ENCODE assay signal across 8 mouse cellular contexts in the genomic region with DNA sequence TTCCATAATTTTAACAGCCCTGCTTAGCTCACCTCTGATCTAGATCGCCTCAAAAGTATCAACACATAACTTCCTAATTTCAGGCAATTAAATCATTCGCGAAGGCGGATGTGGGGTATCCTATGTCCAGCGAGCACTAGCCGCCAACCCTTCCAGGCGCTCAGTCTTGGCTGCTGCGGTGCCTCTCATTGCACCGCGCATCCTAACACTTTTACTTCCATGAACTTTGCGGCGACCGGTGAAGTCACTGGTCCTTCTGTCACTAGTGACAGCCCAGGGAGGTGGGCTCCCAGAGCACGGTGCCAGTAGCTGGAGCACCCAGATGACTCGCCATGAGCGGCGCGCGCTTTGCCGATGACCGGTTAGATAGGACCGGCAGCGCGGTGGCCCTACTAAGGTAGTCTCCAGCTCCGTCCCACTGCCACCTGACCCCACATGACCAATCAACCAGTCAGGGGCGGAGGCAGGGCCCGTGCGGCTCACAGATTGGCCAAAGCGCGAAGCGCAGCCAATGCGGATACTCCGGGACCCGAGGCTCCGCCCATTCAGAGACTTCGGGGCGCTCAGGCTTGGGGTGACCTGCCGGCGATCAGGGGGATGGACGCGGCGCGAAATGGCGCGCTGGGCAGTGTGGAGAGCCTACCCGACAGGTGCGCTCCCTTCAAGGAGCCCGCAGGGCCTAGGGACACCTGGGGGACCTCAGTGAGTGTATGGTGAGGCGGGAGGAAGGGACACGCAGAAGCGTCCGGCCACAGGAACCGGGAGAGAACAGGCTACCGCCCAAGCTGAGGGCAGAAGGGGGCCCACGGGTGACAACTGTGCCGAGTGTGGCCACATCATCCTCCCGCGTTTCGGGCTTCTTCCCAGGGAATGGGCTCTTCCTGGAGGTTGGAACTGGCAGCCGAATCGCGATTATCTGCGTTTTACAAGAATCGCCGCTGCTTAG. TPM values are rescaled to one million over a fixed set of nuclear protein-coding genes. Genes with fewer than 3 reads are reported as not detected.
DNase-seq lines count a peak whose midpoint lies in the region; ATAC-seq and TF ChIP-seq lines count a peak whose summit lies in the region.

Gene Scly (plus strand): TSS at position 540 of the 946 bp plus-strand sequence.

- H3K9ac ChIP-seq in embryonic facial prominence, embryonic 15.5 days, result peak within 1 kb of the TSS; percentile 74
- peak within 1 kb of the TSS; percentile 63 for H3K9ac ChIP-seq in limb, embryonic 14.5 days (ENCODE audit: low read depth, low read length, severe bottlenecking)
- peak within 1 kb of the TSS; percentile 76 for H3K9ac ChIP-seq in midbrain, postnatal 0 days (replicated peaks; ENCODE audit: low read length, poor library complexity, severe bottlenecking)

- H3K4me1 ChIP-seq in bone marrow, adult 2 months (ENCODE audit: control insufficient read depth, insufficient read depth, low read length), result peaks cover 2% of the 10 kb centered on the region; the same call in 1 of the 2 replicates
- peaks cover 14% of the 10 kb centered on the region for H3K4me1 ChIP-seq in embryonic facial prominence, embryonic 15.5 days
- H3K4me1 ChIP-seq in limb, embryonic 14.5 days (ENCODE audit: control insufficient read depth, insufficient read depth, low read length), result 0 out of 2 replicates have a peak, but pooled peaks cover 5% of the 10 kb centered on the region
- H3K4me1 ChIP-seq in midbrain, postnatal 0 days (ENCODE audit: insufficient read depth, low read length), result peaks cover 5% of the 10 kb centered on the region

- H3K27me3 ChIP-seq in embryonic facial prominence, embryonic 15.5 days, result no peaks in the 10 kb centered on the region
- no peaks in the 10 kb centered on the region for H3K27me3 ChIP-seq in limb, embryonic 14.5 days (ENCODE audit: control insufficient read depth, insufficient read depth, low read length)
- H3K27me3 ChIP-seq in midbrain, postnatal 0 days (ENCODE audit: insufficient read depth, low read length), result no peaks in the 10 kb centered on the region

- ATAC-seq in embryonic facial prominence, embryonic 15.5 days (ENCODE audit: insufficient number of reproducible peaks, low FRiP score, low TSS enrichment, low read depth), result peak; percentile 98
- peak; percentile 98 for ATAC-seq in limb, embryonic 14.5 days (ENCODE audit: low FRiP score, low read depth)
- peak; percentile 99 for ATAC-seq in midbrain, postnatal 0 days (ENCODE audit: low FRiP score)

- peak within 1 kb of the TSS; percentile 76 for H3K4me2 ChIP-seq in embryonic facial prominence, embryonic 15.5 days (replicated peaks)
- peak within 1 kb of the TSS; percentile 71 for H3K4me2 ChIP-seq in limb, embryonic 14.5 days (replicated peaks; ENCODE audit: low read depth, low read length, severe bottlenecking)
- peak within 1 kb of the TSS; percentile 75 for H3K4me2 ChIP-seq in midbrain, postnatal 0 days (ENCODE audit: low read depth, low read length, poor library complexity, severe bottlenecking)

- peak; percentile 76 for DNase-seq in 3T3-L1 (ENCODE audit: low read depth, low spot score)
- DNase-seq in heart, adult 8-10 months (ENCODE audit: low spot score), result peak; percentile 96
- peak; percentile 97 for DNase-seq in kidney, adult 9 months
- peak; percentile 91 for DNase-seq in limb, embryonic 14.5 days (ENCODE audit: low spot score)
- peak; percentile 96 for DNase-seq in midbrain, postnatal 0 days (ENCODE audit: low spot score)
- peak; percentile 94 to 95 for DNase-seq in spleen, postnatal 14 days (ENCODE audit: low spot score in 2 of 2)

- TF ChIP-seq CTCF in bone marrow, adult 2 months (IDR thresholded peaks at IDR 0.05; ENCODE audit: control insufficient read depth, insufficient read depth, low read length), result no peak
- peak; percentile 29 for TF ChIP-seq CTCF in midbrain, postnatal 0 days (IDR thresholded peaks at IDR 0.05)

- 0 out of 2 replicates have a peak, but pooled peaks cover 3% of the 10 kb centered on the region for H3K36me3 ChIP-seq in embryonic facial prominence, embryonic 15.5 days
- H3K36me3 ChIP-seq in limb, embryonic 14.5 days (ENCODE audit: control insufficient read depth, insufficient read depth, low read length), result peaks cover 5% of the 10 kb centered on the region; the same call in 1 of the 2 replicates
- no peaks in the 10 kb centered on the region for H3K36me3 ChIP-seq in midbrain, postnatal 0 days (ENCODE audit: insufficient read depth, low read length)

- no peaks in the 10 kb centered on the region for H3K9me3 ChIP-seq in embryonic facial prominence, embryonic 15.5 days (replicated peaks)
- H3K9me3 ChIP-seq in limb, embryonic 14.5 days (ENCODE audit: control insufficient read depth, low read length), result no peaks in the 10 kb centered on the region
- H3K9me3 ChIP-seq in midbrain, postnatal 0 days (ENCODE audit: low read length), result no peaks in the 10 kb centered on the region

- H3K27ac ChIP-seq in bone marrow, adult 2 months (ENCODE audit: control insufficient read depth, insufficient read depth, low read depth, low read length, poor library complexity), result peak within 1 kb of the TSS; percentile 69
- no peak within 1 kb of the TSS for H3K27ac ChIP-seq in embryonic facial prominence, embryonic 15.5 days (replicated peaks)
- H3K27ac ChIP-seq in limb, embryonic 14.5 days (replicated peaks; ENCODE audit: low read depth, low read length), result no peak within 1 kb of the TSS
- peak within 1 kb of the TSS; percentile 47; the same call in 1 of the 2 replicates for H3K27ac ChIP-seq in midbrain, postnatal 0 days (ENCODE audit: low read depth, low read length)

- WGBS in bone marrow, adult 2 months, result under 1% methylated on average over 59 of the region's 65 CpGs
- under 1% methylated on average over 62 of the region's 65 CpGs for WGBS in embryonic facial prominence, embryonic 15.5 days
- 0% methylated on average over 52 of the region's 65 CpGs for WGBS in limb, embryonic 14.5 days
- under 1% methylated on average over 49 of the region's 65 CpGs for WGBS in midbrain, postnatal 0 days

- peak within 1 kb of the TSS; percentile 96 for H3K4me3 ChIP-seq in bone marrow, adult 2 months (replicated peaks; ENCODE audit: control insufficient read depth, low read depth, low read length)
- peak within 1 kb of the TSS; percentile 86 for H3K4me3 ChIP-seq in embryonic facial prominence, embryonic 15.5 days (replicated peaks)
- H3K4me3 ChIP-seq in limb, embryonic 14.5 days (replicated peaks; ENCODE audit: low read length), result peak within 1 kb of the TSS; percentile 64
- peak within 1 kb of the TSS; percentile 82 for H3K4me3 ChIP-seq in midbrain, postnatal 0 days (ENCODE audit: low read depth, low read length)

- peak; percentile 86 for TF ChIP-seq POLR2A in bone marrow, adult 2 months (IDR thresholded peaks at IDR 0.05; ENCODE audit: borderline replicate concordance, control insufficient read depth, low read depth, low read length)
- TF ChIP-seq POLR2A in limb, embryonic 14.5 days (IDR thresholded peaks at IDR 0.05; ENCODE audit: borderline replicate concordance, extremely low read depth, insufficient read depth, insufficient read length), result peak; percentile 53; the same call in 1 of the 2 replicates

RNA-seq across cellular contexts. Expression of gene Scly, which starts in this region (rescaled TPM):
- polyA plus RNA-seq in bone marrow, adult 2 months (2011; ENCODE audit: insufficient read depth, insufficient read length, low replicate concordance, missing spikeins), result 24.1 and 26.7 TPM in 2 replicates
- 12.7 and 14.0 TPM in 2 replicates for polyA plus RNA-seq in embryonic facial prominence, embryonic 15.5 days (2015; fragmentation: Nextera tagmentation; extraction: Ambion mirVana)
- 10 to 100 TPM; 15.5 to 20.3 (median 19.3) TPM for total RNA-seq in heart, adult 8-10 months (2022)
- 13.5 and 15.0 TPM in 2 replicates for polyA plus RNA-seq in limb, embryonic 14.5 days (2012; rRNA removed)
- polyA plus RNA-seq in limb, embryonic 14.5 days (2014; fragmentation: Nextera tagmentation; extraction: Ambion mirVana), result 10.7 and 11.6 TPM in 2 replicates
- 10.6 and 11.3 TPM in 2 replicates for total RNA-seq in midbrain, postnatal 0 days (2014; rRNA removed)
- 10.3 and 10.7 TPM in 2 replicates for polyA plus RNA-seq in midbrain, postnatal 0 days (2015; fragmentation: Nextera tagmentation; extraction: Ambion mirVana)

Comparison
In these comparisons a context has a peak if more than half of its experiments do, and no peak if none do; other contexts are left out.
1. H3K27ac ChIP-seq: peak in bone marrow, adult 2 months (single experiment) and midbrain, postnatal 0 days (single experiment); none in embryonic facial prominence, embryonic 15.5 days (single experiment) and limb, embryonic 14.5 days (single experiment).
2. Peak in every context shown above with its lines, with median percentiles within 50 percentile points of each other: DNase-seq, H3K4me3 ChIP-seq, ATAC-seq, H3K4me2 ChIP-seq and H3K9ac ChIP-seq.